Mouse (Mus musculus) small intestine, adult 2 months (tissue): Measurements from ENCODE around the gene Ggt5.

Source experiments
- CTCF ChIP-seq: fragments of 200-500 bp; IDR thresholded peaks from 2 replicates; pipeline ENCODE4 v1.5.1; 2012; ENCODE audit warnings: low read depth, mild to moderate bottlenecking, control low read depth, inconsistent platforms, low read length, moderate library complexity, mixed read lengths; ENCODE audit not compliant: insufficient replicate concordance, insufficient read length; ENCODE audit errors: extremely low read depth
- POLR2A ChIP-seq: fragments of 200-500 bp; IDR thresholded peaks from 2 replicates; pipeline ENCODE4 v1.6.1; 2012; ENCODE audit warnings: low read depth, mild to moderate bottlenecking, control low read depth, inconsistent platforms, low read length, moderate library complexity

DNA sequence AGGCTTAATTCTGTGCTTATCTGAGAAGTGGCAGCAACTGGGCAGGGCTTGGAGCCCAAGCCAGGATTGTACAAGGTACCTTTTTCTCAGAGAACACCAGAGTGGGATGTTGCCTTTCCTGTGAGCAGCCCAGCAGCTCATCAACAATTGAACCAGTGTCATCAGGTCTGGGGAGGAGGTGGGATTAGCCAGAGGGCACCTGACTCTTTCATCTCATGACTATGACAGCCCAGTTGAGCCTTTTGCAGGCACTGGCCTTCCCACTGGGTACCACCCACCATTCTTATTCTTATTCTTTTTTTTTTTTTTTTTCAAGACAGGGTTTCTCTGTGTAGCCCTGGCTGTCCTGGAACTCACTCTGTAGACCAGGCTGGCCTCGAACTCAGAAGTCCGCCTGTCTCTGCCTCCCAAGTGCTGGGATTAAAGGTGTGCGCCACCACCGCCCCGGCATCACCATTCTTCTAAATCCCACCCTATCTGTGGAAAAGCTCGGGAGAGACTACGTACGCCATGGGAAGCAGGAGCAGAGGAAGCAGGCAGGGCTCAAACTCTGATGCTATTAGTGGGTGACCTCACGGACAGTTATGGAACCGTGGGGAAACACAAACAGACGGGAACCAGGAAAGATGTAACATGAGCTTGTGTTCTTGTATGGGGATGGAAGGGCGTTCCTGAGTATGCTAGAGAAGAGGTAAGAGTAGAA lies 47.1 kb downstream of the Ggt5 start:
- TF ChIP-seq POLR2A (no peak), CTCF (no peak)
